Mouse (Mus musculus) right cerebral cortex, postnatal 10 days (tissue): ENCODE measurements around the gene Gm8765.
"Not testable (repeated sequence)": the region's sequence is repeated elsewhere in the genome, so short reads cannot be mapped to it uniquely, and the experiment has no call there.

Source experiments
- DNase-seq, 2 experiments: peaks; one replicate each; pipeline ENCODE4 v3.0.0; 2021; ENCODE audit warnings: low spot score in 2 of 2

The Gm8765 gene

GRCm38 (mm10) chr13:50698012-50698411 lies at the start of gene Gm8765:
Gm8765 (plus strand) TSS chr13:50698312.
- DNase-seq = not testable (repeated sequence)

- not testable (repeated sequence) for DNase-seq
These were observed 49.3 kb upstream of the Gm8765 start for GRCm38 (mm10) chr13:50648771-50649170.

GRCm38 (mm10) chr13:50750282-50750681 lies 52.2 kb downstream of the Gm8765 start:
- not testable (repeated sequence) for DNase-seq

GRCm38 (mm10) chr13:50751732-50752131 lies 53.6 kb downstream of the Gm8765 start:
- no peak for DNase-seq

- not testable (repeated sequence) for DNase-seq
These were observed 54.8 kb downstream of the Gm8765 start for GRCm38 (mm10) chr13:50752961-50753360.
